Mouse (Mus musculus): ENCODE data around the gene Trmo.
A peak's percentile ranks its signal among the peaks of the same experiment; 100 is the strongest.

DNA sequence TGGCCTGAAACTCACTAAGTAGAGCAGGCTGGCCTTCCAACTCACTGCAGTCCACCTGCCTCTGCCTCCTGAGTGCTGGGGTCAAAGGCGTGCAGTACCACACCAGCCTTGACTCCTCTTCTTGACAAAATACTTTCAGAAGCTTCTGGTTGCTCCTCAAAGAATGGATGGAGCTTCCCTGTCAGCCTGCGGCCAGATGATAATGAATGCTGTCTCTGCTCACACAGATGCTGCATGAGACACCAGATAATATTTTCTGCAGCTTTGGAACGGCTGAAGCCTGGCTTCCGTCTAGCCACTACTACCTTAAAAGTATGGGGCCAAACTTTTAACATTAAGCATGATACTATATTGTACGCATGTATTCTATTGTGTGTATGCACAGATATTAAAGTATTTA is 21.4 kb upstream of the Trmo start:
- TF ChIP-seq CTCF (IDR thresholded peaks at IDR 0.05; ENCODE audit: low read depth): no peak
- peak; percentile 99 for TF ChIP-seq EP300 (IDR thresholded peaks at IDR 0.05; ENCODE audit: low read depth)

All from liver, postnatal 0 days (tissue).